Mouse (Mus musculus): Measurements from ENCODE around the gene Rnf157.
"Not testable (repeated sequence)": the region's sequence is repeated elsewhere in the genome, so short reads cannot be mapped to it uniquely, and the experiment has no call there.

Rnf157 gene

DNA sequence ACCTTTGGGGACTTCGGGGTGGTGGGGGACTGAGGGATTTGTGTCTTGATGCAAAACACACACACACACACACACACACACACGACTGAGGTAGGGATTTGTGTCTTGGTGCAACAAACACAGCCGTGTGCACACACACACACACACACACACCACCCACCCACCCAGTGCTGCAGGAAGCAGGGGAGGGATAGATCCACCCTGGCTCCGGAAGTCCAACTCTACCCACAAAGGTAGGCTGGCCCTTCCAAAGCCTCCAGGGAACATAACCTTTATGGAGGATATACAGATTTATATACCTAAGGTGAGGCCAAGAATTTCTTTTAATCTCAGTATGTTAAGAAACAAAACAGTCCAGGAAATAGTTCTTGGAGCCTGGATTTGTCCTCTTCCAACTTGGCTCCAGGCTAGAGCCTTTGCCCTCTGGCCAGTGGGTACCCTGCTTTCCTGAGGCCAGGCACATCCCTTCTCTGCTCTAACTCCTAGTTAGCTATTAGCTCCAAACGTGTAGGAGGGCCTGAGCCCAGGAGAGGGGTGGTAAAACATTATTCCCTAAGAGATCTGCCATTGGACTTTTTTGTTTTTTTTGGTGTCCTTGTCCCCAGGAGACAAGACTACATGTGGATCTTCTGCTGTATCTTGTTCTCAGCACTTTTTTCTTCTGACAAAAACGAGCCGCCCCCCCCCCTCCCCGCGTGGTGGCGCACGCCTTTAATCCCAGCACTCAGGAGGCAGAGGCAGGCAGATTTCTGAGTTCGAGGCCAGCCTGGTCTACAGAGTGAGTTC lies 22.3 kb upstream of the Rnf157 start:
- in situ Hi-C loops (cut with MboI, MseI): loop anchor here (10.0 kb wide), 1 partner anchor 60 kb away; no protein-coding TSS in a partner anchor

DNA sequence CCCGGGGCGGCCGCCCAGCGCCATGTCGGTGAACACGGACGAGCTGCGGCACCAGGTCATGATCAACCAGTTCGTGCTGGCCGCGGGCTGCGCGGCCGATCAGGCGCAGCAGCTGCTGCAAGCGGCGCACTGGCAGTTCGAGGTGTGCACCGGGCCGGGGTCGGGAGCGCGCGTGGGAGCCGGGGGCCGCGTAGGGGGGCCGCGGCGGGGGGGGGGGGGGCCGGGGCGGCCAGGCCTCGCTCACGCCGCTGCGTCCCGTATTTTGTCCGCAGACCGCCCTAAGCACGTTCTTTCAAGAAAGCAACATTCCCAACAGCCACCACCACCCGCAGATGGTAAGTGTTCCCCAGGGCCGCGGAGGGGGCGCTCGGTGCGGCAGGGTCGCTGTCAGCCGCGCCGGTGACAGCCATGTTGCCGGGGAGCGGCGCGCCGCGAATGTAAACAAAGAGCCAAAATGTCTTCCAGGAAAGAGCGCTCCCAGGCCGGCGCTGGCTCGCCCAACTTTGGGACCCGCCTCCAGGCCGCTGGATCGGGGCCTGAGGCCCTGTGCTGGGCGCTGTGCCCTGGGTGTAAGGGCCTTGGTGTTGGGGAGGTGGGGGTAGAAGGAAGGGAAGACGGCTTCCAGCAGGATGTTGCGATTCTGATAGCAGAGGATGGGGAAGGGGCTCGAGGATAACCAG lies 21.6 kb upstream of the Rnf157 start:
- in situ Hi-C loops (cut with MboI, MseI): loop anchor here (10.0 kb wide), 1 partner anchor 60 kb away; no protein-coding TSS in a partner anchor

DNA sequence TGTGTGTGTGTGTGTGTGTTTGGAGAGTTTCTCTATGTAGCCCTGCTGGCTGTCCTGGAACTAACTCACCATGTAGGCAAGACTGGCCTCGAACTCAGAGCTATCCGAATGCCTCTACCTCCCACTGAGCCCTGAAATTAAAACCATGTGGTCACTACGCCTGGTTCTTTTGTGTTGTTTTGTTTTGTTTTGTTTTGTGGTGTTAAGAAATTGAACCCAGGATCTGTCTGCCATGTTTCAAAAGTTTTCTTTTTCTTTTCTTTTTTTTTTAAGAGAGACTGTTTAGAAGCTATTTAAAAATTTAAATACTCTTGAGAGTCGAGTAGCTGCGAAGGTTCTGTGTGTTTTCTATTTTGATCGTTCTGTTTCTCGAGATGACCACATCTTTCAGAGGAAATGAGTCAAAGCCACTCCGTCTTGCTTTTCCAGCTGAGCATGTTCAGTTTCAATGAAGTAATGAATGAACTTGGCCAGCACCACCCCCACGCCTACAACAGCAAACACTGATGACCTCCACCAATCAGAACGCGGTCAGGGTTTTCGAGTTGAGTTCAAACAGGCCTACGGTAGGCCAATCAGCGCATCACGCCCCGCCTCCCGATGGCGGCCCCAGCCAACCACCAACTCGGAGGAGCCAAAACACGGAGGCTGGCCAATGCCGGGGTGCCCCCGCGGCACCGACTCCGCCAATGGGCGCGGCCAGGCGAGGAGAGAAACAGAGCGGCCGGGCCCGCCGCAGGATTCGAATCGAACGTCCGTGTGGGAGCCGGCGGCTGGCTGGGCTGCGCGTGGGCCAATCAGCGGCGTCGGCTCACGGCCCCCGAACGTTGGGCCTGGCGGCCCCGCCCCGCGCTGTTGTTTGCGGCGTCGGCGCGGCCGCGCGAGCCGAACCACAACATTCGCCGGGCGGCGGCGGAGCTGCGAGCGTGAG lies 20.8 kb upstream of the Rnf157 start, which contains the start of gene Ubald2:
Ubald2 (plus strand) TSS at position 739 of the 931 bp plus-strand sequence.
- in situ Hi-C loops (cut with MboI, MseI): loop anchor here (10.0 kb wide), 1 partner anchor 59 kb away; no protein-coding TSS in a partner anchor

DNA sequence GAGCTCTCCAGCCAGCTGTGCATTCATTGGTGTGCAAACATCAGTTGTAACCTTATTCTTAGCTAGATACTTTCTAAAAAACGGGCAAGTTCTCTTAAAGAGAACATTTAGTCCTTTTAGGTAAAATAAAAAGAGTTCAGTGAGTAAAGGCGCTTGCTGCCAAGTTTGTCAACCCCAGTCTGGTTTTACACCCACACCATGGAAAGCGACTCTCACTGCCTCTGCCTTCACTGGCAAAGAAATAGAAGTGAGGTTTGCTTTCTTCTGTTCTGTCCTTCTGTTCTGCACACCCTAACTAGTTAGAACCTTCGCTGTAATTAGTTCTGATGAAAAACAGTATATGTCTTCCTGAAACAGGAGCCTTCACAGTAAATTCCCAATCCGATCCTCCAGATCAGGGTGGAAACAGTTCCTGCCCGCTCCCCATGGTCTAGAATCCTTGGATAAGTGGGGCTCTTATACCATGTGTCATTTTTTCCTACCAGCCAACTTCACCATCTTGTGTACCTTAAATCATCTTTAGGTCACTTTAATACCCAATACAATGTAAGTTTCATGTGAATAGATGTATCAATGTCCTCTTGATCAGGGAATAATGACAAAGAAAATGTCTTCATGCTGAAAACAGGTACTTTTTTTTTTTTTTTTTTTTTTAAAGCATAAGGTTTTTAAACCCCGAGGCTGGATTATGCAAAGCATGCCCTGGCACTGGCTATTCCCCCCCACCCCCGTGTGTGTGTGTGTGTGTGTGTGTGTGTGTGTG lies 19.9 kb upstream of the Rnf157 start:
- in situ Hi-C loops (cut with MboI, MseI): loop anchor here (10.0 kb wide), 1 partner anchor 58 kb away; no protein-coding TSS in a partner anchor

DNA sequence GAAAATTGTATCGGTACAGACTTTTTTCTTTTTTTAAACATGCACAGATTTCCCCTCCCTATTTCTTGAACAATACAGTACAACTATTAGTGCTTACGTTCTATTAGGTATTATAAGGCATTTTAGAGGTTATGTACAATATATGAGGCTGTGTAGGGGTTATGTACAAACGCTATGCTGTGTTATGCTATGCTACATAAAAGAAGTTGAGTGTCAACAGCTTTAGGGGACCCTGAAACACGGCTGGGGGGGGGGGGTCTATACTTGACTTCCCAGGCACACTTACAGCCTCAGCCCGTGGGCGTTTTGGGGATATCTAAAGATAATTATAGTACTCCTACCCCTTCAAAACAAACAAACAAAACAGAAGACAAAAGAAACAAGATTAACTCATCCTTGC lies 19.3 kb upstream of the Rnf157 start:
- in situ Hi-C loops (cut with MboI, MseI): loop anchor here (10.0 kb wide), 1 partner anchor 57 kb away; no protein-coding TSS in a partner anchor

DNA sequence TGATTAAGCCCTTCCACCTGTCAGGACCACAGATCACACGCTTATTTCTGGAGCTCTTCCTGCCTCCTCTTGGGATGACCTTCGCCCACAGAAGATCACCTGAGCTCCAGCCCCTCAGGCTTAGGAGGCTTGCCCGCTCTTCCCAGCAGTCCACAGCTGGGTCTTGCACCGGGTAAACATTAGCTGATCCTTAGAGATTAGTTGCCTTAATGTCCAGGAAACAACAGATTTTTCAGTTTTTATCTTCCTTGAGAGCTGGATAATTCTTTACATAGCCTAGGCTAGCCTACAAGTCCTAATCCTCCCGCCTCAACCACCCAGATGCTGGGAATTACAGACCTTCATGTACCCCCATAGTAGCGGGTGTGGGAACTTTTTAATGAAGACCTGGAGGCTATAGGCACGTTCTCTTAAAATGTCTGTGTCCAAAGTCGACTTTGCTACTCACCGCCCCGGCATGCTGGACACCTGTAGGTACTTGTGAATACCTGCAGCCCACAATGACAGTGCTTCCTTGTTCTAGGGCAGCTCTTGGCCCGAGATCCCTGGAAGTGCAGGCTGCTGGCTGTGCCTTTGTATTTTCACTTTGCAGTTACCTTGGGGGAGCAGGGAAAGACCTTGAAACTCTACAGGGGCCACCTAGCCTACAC lies 18.7 kb upstream of the Rnf157 start:
- in situ Hi-C loops (cut with MboI, MseI): loop anchor here (10.0 kb wide), 1 partner anchor 57 kb away; no protein-coding TSS in a partner anchor

DNA sequence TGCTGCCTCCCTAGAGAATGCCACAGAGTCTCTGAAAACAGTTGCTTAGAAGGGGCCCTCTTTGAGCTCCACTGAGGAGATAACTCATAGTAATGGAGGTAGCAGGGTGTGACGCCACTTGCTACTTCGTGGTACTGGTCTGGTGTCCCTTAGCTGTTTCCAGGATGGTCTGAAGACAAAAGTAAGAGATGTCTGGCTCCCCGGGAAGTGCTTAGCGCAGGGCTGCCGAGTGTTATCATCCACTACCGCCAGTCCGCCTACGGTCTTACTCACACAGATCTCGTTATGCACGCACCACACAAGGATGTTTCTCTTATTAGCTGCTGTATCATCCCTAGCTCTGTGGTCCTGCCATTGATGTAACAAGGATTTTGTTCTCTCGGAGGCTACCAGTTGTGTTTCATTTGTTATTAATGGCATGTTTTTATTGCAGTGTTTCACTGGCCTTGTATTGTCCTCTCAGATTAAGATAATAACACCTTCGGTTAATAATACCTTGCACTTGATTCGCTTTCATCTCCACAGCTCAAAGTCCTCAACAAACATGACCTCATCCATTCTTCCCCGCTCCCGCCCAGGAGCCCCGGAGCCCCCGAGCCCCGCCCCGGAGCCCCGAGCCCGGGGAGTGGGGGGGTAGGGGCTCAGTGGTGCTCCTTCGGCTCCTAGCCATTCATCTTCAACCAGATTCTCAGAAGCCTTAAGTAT lies 18.0 kb upstream of the Rnf157 start:
- in situ Hi-C loops (cut with MboI, MseI): loop anchor here (10.0 kb wide), 1 partner anchor 56 kb away; no protein-coding TSS in a partner anchor

DNA sequence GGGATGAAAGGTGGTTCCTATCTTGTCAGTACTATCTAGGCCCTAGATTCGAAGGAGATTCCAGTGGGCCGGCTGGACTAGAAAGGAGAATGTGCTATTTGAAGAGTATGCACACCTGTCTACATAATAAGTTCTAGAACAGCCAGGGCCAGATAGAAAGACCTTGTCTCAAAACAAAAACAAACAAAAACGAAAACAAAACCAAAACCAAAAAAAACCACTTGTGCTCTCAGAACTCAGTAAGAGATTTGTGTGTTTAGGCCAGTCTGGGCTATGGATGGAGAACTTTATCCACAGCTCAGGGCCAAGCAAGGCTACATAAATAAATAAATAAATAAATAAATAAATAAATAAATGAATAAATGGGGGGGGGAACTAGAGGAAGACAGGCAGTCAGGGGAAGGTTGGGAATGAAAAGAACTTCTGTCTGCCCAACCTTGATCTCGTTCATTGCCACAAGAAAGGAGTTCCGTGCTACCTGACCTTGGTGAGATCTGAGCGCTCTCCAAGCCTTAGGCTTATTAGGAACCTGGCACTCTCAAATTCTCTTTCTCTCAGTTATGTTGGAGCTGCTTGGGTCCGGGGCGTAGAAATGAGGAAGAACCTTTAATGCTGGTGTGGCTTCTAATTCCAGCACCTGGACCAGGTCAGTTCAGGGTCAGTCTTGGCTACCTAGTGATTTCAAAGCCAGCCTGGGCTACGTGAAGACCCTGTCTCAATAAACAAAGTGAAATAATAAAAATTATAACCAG lies 17.2 kb upstream of the Rnf157 start:
- in situ Hi-C loops (cut with MboI, MseI): loop anchor here (10.0 kb wide), 1 partner anchor 55 kb away; no protein-coding TSS in a partner anchor

DNA sequence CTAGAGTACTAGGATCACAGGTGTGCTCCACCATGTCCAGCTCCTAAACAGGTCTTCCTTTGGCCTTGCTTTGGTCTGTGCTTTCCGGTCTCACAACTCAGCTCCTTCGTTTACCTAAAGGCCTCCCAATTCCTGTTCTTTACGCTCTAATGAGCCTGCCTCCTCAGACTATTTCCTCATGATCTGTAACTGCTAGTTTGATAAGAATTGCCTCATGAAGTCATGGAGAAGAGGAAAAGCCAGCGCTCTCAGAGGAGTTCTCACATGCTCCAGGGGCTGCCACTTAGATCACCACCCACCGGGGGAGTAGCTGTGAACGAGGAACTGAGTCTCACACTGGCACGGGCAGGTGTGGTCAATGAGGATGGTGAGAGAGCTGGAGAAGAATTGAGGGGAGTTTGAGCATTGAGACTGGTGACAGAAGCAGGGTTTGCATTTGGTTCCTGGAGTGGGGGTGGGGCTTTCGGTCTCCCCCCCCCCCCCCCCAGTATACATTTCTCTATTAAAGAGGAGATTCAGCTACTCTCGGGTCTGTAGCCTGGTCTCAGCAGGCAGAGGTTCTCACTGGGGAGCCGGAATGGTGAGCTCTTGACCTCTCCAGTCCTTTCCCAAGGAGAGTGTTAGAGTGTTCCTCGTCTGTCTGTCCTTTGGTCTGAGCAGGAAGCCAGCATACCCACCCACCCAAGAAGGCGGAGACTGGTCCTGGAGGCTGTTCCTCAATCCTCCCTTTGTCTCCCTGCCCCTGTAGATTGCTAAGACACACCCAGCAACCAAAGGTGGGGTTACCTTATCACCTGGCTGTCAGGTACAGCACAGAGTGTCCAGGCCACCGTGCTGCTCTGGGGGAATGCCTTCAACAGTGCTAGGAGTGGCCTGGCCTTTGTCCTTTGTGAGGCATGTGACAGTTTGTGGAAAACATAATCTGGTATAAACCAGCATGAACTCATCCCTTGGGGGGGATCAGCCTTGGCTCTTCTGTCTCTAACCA lies 16.3 kb upstream of the Rnf157 start:
- in situ Hi-C loops (cut with MboI, MseI): no loop called here

DNA sequence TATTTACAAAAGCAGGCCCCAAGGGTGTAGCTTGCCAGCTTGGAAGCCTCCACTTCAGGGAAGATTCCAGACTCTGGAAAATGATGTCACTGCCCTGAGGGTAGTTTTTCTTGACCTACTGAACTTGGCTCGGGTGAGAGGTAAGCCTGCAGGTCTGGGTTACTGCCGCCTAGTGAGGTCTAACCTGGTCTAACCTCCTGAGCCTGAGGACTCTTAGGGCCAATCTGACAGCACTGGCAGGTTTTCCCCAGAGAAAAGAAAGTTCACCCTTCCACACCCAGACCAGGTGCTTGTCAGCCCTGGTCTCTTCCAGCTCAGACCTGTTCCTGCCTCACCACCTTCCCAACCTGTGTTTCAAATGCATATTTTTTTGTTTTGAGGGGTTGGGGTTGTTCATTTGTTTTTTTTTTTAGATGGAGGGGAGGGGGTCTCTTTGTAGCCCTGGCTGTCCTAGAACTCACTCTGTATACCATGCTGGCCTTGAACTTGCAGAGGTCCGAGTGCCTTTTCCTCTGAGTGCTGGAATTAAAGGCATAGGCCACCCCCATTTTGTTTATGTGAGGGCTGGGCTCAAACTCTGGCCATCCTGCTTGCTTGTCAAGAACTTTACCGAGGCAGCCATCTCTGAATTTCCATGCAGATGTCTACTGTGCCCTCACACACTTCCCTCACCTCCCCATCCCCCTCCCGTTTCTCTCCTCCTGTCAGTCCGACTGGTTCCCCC lies 14.2 kb upstream of the Rnf157 start:
- in situ Hi-C loops (cut with MboI, MseI): no loop called here

DNA sequence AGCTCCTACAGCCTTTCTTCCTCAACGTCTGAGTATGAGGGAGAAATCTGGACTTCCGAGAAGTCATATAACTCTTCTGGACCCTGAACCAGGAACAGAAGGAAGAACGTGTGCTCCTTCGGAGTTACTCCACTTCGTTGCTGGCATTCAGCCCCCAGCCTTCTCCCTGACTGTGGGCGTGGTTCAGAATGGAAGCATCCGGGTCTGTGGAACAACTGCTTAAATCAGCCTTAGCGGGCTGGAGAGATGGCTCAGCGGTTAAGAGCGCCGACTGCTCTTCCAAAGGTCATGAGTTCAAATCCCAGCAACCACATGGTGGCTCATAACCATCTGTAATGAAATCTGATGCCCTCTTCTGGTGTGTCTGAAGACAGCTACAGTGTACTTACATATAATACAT lies 13.5 kb upstream of the Rnf157 start:
- in situ Hi-C loops (cut with MboI, MseI): not testable (repeated sequence)

DNA sequence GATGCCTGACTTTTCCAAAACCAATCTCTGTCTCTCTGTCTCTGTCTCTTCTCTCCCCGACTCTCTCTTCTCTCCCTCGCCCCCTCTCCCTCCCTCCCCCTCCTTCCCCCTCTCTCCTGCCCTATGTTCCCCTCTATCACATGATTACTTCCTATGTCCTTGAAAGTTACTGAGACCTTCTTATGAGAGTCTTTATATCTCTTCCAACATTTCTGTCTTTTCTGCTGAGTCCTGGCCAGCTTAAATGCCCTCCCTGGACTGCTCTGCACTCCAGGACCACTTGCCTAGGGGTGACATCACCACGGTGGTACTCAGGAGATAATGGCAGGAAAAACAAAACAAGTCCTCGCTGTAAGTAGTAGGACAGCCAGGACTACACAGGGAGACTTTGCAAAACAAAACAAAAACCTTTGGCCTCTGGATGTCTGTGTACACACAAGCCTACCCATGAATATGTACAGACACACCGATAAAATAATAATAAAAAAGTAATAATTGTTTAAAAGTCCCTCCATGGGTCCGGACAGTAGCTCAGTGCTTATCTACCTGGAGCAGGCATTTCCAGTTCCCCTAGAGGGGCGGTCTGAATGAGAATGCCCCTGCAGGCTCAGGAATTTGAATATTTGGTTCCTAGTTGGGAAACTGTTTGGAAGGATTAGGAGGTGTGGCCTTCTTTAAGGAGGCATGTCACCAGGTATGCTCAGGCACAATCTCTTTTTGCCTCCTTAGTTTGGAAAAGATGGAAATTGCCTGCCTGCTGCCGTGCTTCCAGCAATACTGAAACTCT lies 12.0 kb upstream of the Rnf157 start:
- in situ Hi-C loops (cut with MboI, MseI): loop anchor here (25.0 kb wide), 3 partner anchors 788 to 1812 kb away; partner anchors contain the start of genes Armc7, Cyth1, Nt5c and Slc25a19

DNA sequence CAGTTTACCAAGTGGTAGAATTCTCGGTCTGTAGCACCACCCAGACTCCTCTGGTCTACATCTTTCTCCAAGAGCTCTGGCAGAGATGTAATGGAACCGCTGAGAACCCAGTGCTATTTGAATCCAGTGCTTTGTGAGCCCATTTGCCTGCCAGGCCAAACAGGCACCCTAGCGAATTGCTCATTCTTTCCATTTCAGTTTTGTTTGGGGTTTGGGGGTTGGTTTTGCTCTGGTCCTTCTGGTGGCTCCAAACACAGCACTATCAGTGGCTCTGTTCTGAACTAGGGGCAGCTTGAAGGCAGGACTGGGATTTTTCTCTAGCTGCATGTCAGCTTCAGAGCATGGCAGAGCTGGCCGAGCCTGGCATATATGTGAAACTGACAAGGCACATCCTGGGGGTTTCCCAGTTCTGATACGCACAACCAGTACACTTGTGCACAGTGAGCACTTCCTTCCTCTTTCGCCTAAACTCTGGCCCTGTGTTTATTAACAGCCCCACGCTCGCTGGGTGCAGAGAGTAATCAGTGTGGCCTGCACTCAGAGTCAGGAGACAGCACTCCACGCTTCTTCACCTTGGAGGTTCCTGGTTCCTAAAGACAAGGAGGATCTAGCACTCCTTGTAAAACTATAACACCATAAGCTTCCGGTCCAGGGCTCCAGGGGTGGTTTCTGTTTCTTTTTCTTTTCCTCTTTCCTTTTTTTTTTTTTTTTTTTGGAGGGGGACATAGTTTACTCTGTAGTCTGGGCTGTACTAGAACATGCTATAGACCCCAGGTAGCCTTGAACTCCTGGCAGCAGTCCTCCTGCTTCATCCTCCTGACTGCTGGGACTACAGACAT lies 11.2 kb upstream of the Rnf157 start:
- in situ Hi-C loops (cut with MboI, MseI): loop anchor here (25.0 kb wide), 3 partner anchors 787 to 1813 kb away; partner anchors contain the start of genes Armc7, Cyth1, Nt5c and Slc25a19

DNA sequence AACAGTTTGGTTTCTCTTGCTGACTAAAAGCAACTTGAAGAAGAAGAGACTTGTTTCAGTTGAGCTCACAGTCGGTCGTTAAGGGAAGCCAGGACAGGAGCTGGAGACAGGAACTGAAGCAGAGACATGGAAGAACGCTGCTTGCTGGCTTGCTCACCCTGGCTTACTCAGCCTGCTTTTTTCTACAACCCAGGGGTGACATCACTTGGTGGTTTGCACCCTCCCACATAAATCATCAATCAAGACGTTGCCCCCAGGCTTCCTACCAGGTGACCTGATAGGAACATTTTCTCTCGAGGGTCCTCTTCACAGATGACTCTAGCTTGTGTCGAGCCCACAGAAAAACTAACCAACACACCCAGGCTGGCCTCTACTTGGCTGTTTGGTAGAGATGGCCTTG lies 10.4 kb upstream of the Rnf157 start:
- in situ Hi-C loops (cut with MboI, MseI): loop anchor here (25.0 kb wide), 3 partner anchors 786 to 1814 kb away; partner anchors contain the start of genes Armc7, Cyth1, Nt5c and Slc25a19

DNA sequence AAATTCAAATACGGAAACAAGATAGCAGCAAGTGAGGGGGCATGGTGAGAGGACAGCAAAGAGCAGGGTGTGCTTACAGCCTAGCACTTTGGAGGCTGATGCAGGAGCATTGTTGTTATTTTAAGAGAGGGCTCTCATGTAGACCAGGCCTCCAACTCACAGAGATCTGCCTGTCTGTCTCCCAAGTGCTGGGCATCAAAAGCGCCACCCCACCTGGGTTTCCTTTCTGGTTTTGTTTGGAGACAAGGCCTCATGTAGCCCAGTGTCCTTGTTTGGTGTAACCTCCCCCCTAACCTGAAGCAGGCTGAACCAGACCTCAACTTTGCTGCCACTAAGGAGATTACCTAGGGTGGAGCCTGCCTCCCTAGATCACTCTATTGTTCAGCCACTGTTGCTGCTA lies 9.7 kb upstream of the Rnf157 start:
- in situ Hi-C loops (cut with MboI, MseI): loop anchor here (25.0 kb wide), 3 partner anchors 785 to 1815 kb away; partner anchors contain the start of genes Armc7, Cyth1, Nt5c and Slc25a19

All from T-helper 2 cell (primary cell).